Mouse (Mus musculus): ENCODE results near the gene Wdr13. TPM values are rescaled to one million over a fixed set of nuclear protein-coding genes. Genes with fewer than 3 reads are reported as not detected.

Wdr13 gene
- polyA plus RNA-seq, 1 experiment, result 40.4 TPM

DNA sequence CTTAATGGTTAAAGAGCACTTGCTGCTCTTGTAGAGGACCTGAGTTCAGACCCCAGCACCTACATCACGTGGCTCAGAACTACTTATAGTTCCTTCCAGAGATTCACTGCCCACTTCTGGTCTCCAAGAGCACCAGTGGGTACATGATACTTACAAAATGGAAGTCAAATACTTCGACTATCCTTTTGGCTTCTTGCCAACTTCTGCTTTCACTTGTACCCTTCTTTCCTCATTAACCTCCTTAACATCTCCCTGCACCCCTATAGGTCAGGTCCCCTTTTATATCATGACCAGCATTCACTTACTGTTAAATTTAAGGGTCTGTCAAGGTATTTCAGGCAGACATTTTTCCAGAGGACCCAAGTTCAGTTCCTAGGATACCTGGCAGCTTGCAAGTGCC is 3.2 kb upstream of the Wdr13 start:
- TF ChIP-seq GATA1 (IDR thresholded peaks at IDR 0.05; ENCODE audit: low read length), result no peak

DNA sequence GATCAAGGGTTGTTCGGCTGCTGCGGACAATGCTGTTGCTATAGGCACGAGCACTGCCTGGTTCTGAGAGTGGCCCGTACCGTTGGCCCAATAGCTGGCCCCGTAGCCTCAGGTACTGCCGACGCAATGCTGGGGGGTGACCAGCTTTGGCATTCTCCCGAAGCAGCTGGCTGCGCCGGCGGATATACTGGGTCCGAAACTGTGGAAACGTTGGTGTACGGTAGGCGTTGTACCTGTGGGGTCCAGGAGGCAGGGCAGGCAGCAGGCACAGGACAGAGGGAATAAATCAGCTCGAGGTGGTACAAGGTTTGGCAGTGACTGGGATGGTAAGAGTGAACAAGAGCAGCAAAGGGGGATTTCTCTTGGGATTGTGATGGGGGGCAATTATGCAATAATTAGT is 1.3 kb downstream of the Wdr13 start:
- no peak for TF ChIP-seq GATA1 (IDR thresholded peaks at IDR 0.05; ENCODE audit: low read length)

DNA sequence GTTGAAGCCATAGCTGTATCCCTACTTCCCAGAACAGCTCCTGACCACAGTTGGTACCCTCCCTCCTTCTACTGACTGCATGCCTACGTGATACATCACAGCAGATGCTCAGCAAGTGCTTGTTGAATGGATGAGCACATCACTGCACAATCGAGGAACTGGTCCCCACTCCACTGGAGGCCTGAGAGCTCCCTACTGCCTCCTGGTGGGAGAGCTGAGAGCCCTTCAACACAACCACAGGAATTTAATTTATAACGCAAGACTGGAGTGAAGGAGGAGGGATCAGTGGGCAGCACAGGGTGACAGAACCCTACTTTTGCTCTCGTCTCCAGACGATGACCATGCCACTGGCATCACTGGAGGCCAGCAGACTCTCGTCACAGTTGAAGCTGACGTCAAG is 7.5 kb downstream of the Wdr13 start:
- no peak for TF ChIP-seq GATA1 (IDR thresholded peaks at IDR 0.05; ENCODE audit: low read length)

DNA sequence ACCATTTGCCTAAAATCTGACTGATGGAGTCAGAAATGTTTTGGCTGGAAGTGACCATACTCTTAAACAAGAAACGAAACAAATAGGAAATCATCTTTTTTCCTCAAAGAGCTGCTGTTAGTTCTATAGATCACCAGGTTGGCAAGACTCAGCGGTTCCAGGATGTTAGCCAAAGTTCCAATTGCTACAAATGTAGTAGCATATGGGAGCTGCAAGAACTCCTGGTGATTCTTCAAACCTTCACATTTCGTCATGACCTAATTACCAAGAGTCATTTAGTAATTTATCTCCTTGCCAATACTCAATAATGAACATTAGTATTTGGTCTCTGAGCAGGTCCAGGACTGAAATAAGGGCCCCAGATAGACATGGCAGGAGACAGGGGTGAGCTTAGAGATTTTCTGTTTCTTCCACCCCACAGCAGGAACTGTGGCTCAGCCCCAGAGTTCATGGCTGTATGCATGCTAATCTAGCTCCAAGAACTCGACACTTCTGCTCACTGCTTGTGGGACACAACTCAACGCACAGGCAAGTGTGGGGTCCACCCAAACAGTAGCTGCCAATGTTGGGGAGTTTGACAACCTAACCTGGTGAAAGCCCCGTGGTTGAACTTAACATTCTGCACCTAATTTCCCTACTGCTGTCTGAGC is 8.7 kb downstream of the Wdr13 start:
- no peak for TF ChIP-seq GATA1 (IDR thresholded peaks at IDR 0.05; ENCODE audit: low read length)

DNA sequence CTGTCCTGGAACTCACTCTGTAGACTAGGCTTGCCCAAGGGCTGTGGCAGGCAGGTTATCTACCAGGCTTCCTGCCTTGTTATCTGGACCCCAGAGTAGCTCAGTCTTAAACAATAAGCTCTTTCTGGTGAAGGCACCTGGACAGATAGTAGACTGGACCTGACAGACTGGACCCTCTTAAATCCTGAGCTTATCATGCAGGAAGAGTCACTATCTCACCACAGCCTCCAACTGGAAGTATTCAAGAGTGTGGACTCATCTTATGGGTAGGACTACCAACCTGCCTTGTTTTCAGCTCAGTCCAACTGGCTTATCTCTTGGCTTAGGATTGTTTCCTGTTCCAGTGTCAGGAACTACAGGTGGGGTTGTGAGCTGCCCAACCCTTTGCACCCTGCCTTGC is 15.4 kb downstream of the Wdr13 start:
- peak; percentile 17 for TF ChIP-seq GATA1 (IDR thresholded peaks at IDR 0.05; ENCODE audit: low read length)

DNA sequence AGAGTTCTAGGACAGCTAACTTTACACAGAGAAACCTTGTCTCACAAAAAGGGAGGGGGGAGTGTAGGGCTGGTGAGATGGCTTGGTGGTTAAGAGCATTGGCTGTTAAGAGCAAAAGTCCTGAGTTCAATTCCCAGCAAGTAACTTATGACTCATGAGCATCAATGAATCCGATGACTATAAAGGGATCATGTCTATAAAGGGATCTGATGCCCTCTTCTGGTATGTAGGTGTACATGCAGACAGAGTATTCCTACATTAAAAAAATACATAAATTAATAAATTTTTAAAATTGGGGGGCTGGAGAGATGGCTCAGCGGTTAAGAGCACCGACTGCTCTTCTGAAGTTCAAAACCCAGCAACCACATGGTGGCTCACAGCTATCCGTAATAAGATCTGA is 17.4 kb downstream of the Wdr13 start:
- no peak for TF ChIP-seq GATA1 (IDR thresholded peaks at IDR 0.05; ENCODE audit: low read length)

DNA sequence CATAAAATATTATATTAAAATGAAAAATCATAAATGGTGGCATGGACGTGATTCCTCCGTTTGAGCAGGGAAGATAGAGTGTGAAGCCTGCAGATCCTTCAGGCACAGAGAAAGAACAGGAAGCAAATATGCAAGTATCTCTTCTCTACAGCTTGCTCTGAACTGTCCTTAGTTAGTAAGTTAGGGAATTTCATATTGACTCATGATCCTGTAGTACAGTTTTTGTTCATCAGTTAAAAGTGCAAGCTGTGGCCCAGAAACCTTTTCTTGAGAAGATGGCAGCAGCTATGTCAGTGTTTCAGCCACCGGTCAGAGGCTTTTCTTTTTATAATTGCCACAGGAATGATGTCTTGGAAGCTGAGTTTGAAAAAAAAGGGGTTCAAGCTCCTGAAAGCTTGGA is 27.7 kb downstream of the Wdr13 start:
- TF ChIP-seq GATA1 (IDR thresholded peaks at IDR 0.05; ENCODE audit: low read length), result no peak

DNA sequence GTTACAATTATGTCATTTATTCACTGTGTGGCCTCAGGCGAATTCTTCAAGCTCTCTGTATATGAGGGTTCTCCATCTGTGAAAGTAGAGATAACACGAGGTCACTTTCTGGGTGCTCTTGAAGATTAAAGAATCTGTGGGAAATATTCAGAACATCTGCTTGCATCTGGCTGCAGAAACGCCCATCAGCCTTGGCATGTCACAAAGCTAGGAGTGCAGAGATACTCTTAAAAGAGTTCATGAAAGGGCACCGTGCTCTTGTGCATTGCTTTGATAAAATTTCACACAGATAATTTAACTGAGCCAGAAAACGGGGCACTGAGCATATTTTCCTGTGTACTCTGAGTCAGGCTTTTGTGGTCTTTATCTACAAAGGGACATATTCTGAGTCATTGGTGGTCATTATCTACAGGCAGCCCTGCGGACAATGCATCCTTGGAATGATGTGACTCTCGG is 30.5 kb downstream of the Wdr13 start:
- peak; percentile 86 for TF ChIP-seq GATA1 (IDR thresholded peaks at IDR 0.05; ENCODE audit: low read length)

DNA sequence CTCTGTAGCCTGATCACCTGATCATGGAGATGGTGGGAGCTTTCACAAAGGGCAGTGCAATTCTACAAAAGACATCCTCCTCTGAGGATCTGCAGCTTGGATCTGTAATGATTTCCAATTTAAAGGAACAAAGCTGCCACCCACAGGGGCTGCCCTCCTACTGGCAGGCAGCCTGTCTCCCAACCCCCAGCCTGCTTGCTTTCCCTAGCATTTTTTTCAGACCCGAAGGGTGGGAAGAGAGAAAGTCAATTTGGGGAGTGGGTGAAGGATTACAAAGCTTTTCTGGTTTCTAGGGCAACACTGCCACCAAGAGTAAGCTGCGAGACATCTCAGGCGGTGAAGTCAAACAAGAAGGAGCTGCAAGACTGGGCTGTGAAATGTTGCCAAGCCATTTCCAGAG is 31.7 kb downstream of the Wdr13 start:
- no peak for TF ChIP-seq GATA1 (IDR thresholded peaks at IDR 0.05; ENCODE audit: low read length)

DNA sequence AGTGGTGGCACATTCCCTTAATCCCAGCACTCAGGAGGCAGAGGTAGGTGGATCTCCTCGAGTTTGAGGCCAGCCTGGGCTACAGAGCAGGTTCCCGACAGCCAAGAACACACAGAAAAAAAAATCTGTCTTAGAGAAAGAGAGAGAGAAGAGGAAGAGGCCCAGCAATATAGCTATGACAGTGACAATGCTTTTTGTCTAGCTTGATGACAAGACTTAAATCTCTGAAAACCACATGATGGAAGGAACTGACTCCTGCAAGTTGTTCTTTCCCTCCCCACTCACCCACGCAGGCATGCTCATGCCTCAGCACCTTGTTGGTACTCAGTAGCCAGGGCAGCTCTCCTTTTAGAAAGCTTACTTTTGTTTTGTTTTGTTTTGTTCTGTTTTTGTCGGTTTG is 33.3 kb downstream of the Wdr13 start:
- no peak for TF ChIP-seq GATA1 (IDR thresholded peaks at IDR 0.05; ENCODE audit: low read length)

DNA sequence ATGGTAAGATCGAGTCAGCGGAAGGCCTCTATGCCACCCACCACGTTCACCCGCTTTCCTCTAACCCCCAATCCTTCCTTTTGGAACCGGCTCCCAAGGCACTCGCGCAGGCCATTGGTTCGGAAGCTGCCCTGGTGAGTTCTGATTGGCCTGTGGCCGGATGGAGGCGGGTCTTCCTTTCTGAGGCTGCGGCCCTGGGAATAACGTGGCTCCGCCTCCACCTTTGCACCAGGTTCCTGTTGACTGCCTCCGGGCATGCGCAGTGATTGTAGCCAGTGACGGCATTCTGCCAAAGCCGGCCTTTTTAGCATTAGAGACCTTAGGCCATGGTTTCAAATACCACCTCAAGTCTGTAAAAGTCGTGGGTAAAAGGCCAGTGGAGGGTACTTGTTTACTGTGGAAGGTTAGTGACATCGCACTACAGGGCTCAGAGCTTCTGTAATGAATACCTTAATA is 35.9 kb downstream of the Wdr13 start:
- no peak for TF ChIP-seq GATA1 (IDR thresholded peaks at IDR 0.05; ENCODE audit: low read length)

DNA sequence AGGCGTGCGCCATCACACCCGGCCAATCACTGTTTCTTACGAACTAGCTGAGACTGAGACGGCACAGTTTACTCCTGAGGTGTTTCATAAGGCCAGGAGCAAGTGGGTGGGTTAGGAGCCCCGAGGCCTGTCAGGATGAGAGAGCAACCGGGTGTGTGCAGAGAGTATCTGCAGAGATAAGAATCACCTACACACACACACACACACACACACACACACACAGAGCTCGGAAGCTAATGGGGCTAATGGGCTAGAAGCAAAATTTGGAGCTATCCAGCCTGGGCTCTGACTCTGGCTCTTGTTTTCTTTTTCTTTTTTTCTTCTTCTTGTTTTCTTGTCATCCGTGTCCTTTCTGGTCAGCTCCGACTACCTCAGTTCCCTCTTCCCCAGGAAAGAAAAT is 37.1 kb downstream of the Wdr13 start:
- TF ChIP-seq GATA1 (IDR thresholded peaks at IDR 0.05; ENCODE audit: low read length), result no peak

DNA sequence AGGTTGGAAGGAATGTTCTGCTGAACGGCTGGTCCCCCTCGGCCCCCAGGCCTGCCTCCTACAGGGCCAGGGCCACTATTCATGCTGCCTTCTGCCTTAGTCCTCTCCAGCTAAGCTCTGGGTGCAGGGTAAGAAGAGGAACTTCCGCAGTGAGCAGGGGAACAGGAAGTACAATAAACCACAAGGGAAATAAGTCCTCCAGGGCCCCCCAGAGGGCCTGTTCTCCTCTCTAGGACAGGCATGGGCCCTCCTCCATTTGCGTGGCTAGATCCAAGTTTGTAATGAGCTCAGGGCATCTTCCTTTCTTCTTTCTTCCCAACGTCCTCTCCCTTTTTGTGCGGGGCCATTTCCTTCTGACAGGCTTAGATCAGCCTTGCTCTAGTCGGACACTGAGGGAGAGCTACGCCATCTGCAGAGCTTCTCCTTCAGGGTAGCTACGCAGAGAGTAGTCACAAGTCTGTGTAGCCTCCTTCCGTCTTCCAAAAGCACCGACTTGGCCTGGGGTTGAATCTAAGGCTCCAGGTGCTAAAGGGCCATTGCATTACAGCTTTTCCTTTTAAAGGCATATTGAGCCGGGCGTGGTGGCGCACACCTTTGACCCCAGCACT is 42.2 kb downstream of the Wdr13 start, which contains the start of gene Was:
TSS of gene Was (minus strand) at position 153 of the 608 bp plus-strand sequence.
- no peak for TF ChIP-seq GATA1 (IDR thresholded peaks at IDR 0.05; ENCODE audit: low read length)

DNA sequence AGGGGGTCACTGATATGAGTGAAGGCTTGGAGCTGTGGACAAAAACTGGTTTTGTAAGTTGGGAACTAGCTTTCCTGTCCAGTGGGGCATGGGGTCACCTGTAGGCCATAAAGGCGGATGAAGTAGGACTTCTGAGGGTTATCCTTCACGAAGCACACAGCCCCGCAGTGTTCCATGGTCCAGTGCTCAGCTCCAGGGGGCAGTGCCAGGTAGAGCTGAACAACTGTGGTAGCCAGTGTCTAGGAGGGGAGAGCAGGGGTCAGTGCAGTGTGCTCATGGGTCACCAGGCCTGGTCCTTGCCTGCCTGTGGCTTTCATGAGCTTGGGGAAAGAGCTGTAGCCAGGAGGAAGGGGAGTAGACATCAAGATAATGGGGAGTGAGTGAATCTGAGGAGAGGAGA is 42.9 kb downstream of the Wdr13 start:
- no peak for TF ChIP-seq GATA1 (IDR thresholded peaks at IDR 0.05; ENCODE audit: low read length)

DNA sequence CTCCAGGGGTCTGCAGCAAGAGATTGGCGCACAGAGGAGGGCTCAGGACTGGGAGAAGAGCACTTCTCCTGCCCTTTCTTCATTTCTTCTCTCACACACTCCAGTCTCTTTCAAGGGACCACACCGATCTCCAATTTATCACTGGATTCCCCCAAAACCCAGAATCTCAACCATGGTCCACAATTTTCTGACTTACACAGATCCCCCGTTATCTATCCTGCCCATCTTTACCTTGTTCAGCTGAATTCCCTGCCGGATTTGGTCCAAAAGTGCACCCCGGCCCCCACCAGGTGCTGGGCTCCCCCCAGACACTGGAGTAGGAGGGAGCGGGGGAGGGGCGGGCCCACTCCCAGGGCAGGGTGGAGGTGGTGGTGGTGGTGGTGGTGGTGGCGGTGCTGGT is 47.1 kb downstream of the Wdr13 start:
- no peak for TF ChIP-seq GATA1 (IDR thresholded peaks at IDR 0.05; ENCODE audit: low read length)

DNA sequence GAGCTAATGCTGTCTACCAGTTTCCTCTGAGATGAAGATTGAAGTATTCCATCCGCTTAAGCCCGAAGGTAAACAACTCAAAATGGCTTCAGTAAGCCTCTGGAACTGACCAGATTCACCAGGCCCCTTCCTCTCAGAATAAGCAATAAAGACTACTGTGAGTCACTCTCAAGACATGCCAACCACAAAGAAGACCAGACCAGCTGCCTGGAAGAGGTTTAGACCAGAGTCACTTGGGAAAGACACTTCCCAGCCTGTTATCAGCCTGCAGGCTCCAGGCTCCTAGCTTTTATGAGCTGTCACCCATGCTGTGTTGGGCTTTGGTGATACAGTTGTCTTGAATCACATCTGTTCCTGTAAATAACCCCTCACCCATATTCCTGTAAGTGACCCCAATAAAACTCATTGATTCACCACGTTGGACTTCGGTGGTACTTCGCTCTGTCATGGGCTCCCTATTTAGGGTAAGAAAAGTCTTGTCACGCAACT is 47.9 kb downstream of the Wdr13 start:
- TF ChIP-seq GATA1 (IDR thresholded peaks at IDR 0.05; ENCODE audit: low read length), result no peak

DNA sequence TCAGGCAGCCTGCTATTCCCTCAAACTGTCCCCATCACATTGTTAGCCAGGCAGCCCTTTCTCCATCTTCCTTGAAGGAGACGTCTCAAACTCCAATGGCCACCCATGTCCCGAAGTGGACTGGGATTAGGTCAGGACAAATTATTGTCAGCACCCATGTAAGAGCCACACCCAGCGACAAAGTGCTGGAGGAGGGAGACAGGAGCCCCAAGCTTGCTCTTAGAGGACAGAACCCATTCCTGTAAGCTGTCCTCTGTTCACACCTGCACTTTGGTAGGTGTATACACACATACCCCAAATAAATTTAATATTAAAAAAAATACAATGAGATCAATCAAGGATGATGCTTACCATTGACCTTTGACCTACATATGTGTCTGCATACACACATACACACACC is 57.6 kb downstream of the Wdr13 start:
- TF ChIP-seq GATA1 (IDR thresholded peaks at IDR 0.05; ENCODE audit: low read length), result no peak

All from G1E-ER4 (cell line).